Mouse (Mus musculus): ENCODE measurements at regions not wholly inside any gene's neighbourhood (a gene's known extent, or its start where the extent isn't known, plus 50 kb on each side); places are given as distances from the start of the nearest gene placed in this dataset.
"Not testable (repeated sequence)": the region's sequence is repeated elsewhere in the genome, so short reads cannot be mapped to it uniquely, and the experiment has no call there.

DNA sequence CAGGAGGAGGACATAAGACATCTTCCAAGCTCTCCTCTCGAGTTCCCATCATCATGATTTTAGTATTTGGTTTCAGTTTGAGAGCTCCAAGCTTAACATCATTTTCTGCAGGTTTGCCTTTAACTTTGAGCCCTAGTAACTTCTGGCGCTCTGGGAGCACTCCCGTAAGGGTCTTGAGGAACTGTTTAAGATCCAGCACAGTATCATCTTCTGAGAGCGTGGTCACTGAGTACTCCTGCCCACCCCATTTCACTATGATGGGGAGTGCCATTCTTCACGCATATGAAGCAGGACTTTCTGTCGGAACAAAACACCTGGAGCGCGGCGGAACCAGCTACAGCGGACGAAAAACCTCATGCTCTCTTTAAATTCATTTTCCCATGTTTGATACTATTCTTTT is 116.2 kb upstream of the Egfr start:
- not testable (repeated sequence) for TF ChIP-seq CTCF (IDR thresholded peaks at IDR 0.05; ENCODE audit: borderline replicate concordance, insufficient read depth, low read depth, low read length); POLR2A (IDR thresholded peaks at IDR 0.05; ENCODE audit: borderline replicate concordance, insufficient read depth, low read length)
